Mouse (Mus musculus) CD4-positive helper T cell, adult 2 months (primary cell): ENCODE measurements around the gene Zfp385a.

Experiments
- DNase-seq: peaks from one replicate; pipeline ENCODE4 v3.0.0-alpha.2; 2012; ENCODE audit warnings: low read depth, missing footprints, low spot score

Zfp385a gene

GRCm38 (mm10) chr15:103336996-103337667 lies 2.8 kb downstream of the Zfp385a start:
- DNase-seq, result no peak

GRCm38 (mm10) chr15:103335488-103336235 lies 4.2 kb downstream of the Zfp385a start:
- no peak for DNase-seq

DNA sequence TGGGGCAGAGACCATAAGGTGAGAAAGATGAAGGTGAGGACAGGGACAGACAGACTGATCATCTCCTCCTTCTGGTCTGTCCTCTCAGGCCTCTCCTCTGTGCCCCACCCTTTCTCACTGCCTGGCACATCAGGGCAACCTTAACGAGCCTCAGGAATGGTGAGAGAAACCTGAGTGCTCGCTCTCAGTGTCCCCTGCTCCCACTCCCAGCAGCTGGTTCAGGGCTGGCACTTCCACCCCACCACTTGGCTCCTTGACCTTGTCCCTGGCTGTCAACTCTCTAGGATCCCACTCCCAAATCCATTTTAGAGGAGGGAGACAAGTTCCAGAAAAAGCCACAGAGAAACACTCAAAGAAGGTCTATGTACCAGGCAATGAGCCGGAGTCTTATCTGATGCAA lies 4.9 kb downstream of the Zfp385a start:
- no peak for DNase-seq

DNA sequence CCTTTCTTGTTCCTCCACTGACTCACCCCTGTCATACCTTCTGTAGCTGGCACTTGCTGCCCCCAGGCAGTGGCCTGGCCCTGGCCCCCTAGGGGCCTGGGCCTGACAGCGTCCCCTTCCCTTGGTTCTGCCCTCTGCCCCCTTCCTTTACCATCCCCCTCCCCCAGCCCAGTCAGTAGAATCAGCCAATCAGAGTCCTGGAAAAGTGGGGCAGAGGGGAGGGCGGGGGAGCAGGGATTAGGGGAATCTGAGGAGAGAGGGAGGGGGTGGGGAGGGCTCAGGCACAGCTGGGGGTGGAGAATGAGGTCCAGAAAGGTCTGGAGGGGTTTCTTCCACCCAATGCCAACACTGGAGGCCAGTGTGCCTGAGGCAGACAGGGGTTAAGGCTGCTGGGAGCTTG lies 5.7 kb downstream of the Zfp385a start:
- DNase-seq, result no peak

DNA sequence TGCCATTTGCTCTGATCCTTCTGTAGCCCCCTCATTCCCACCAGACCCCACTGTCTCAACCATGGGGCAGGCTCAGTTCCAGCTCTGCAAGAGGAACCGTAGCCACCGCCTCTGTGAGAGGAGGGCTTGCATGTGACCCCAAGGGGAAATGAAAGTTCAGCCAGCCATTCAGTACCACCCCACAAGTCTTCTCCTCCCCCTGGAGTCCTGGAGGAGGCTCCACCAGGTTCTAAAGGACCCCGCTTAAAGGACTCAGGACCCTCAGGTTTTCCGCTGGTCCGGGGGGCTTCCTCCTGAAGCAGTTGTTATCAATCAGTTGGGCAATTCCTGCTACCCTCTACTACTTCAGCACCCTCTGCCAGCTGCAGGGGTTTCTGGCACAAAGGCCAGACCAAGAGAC lies 6.2 kb downstream of the Zfp385a start:
- DNase-seq, result no peak

GRCm38 (mm10) chr15:103333081-103333615 lies 6.7 kb downstream of the Zfp385a start:
- DNase-seq, result no peak

DNA sequence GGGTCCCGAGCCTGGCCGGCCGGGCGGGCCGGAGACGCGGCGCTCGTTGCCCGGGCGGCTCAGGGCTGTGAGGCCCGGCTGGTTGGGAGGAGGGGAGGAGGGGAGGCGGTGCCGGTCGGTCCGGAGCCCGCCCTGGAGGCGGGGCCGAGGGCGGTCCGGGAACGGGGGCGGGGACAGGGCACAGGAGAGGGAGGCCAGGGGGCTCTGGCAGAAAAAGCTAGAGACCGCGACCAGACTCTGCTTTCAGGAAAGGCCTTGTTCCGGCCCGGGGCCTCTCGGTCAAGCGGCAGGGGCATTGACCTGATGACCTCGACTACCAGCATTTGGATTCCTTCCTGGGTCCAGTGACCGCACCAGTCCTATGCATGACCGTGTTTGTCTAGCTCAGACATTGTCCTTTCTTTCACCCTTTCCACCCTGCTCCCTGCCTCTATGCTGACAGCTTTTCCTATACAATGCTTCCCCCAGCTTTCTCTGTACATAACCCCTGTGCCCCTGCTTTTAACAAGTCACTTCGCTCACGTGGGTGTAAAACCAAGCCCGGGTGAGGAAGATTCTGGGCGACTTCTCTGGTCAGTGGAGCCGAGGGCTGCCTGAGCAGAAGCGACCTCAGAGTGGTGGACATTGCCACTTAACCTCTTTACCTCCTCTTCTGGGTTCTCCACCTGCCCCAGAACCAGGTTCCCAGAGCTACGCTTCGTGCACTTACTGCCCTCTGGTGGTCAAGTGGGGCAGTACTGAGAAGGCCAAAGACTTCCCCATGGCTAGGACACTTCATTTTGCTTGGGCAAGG lies 16.2 kb downstream of the Zfp385a start:
- peak; percentile 77 for DNase-seq

DNA sequence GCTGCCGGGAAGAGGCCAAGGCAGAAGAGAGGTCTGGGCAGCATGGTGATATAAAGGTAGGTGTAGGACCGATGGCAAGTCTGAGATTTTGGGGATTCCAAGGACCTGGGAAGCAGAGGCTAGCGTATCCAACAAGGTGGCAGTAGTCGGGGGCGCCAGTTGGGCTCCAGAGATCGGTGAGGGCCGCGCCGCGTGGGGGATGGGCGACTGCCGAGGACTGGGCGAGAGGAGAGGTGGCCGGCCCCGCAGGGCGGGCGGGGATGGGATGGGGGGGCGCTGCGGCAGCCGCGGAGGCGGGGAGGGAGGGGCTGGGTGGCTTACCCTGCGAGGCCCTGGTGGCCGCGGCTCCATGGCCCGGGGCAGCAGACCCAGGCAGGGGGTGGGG lies 16.8 kb downstream of the Zfp385a start:
- no peak for DNase-seq

- DNase-seq, result no peak
Measured at GRCm38 (mm10) chr15:103322396-103322795, 17.5 kb downstream of the Zfp385a start.

- no peak for DNase-seq
Measured at GRCm38 (mm10) chr15:103321076-103321475, 18.8 kb downstream of the Zfp385a start.

- no peak for DNase-seq
Measured at GRCm38 (mm10) chr15:103318201-103318816, 21.6 kb downstream of the Zfp385a start.

GRCm38 (mm10) chr15:103317731-103318130 lies 22.2 kb downstream of the Zfp385a start:
- no peak for DNase-seq

DNA sequence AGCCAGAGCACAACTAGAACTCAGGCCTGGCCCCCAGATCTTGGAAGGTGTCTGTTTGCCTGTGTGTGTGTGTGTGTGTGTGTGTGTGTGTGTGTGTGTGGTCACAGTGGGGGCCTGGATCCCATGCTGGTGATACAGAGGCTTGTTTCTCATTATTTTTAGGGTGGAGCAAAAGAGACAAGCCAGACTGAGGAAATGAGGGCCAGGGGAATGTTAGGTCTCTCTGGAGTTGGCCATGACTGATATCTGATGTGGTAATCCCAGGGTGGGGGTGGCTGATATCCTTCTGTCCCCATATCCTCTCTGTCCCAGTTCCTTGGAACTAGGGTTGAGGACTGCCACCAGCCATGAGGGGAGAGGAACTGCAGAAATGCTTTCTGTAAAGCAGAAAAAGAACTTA lies 22.8 kb downstream of the Zfp385a start:
- DNase-seq, result no peak

GRCm38 (mm10) chr15:103315979-103316776 lies 23.7 kb downstream of the Zfp385a start:
- DNase-seq, result no peak

GRCm38 (mm10) chr15:103315011-103315502 lies 24.8 kb downstream of the Zfp385a start:
- no peak for DNase-seq

GRCm38 (mm10) chr15:103314181-103314580 lies 25.7 kb downstream of the Zfp385a start:
- DNase-seq, result no peak

DNA sequence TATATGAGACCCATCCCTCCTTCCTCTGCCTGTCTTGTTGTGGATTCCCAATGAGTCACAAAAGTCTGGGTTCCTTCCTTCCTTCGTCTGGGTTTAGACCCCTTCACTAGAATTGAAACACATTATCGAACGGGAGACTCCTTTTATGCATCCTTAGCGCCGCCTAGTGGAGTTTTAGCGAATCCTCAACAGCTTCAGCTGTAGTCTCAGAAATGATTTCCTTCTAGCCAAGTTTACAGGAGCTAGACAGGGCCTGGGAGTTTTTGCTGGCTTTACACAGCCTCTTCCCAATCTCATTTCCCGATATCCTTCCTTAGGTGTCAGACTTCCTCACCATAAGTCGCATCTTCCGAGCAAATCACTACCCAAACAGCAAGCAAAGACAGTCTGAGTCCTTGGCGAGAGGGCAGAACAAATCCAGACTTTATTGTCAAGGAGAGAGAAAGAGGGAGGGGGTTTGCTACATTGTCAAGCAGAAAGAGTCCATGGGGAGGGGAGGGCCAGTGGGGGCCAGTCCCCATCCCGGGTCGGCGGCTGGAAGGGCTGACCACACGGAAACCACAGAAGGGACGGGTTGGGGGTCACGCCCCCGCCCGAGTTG lies 26.3 kb downstream of the Zfp385a start:
- peak; percentile 60 for DNase-seq

GRCm38 (mm10) chr15:103310365-103310910 lies 29.5 kb downstream of the Zfp385a start, which contains the start of gene Gpr84:
TSS of gene Gpr84 (minus strand) at chr15:103310612.
- no peak for DNase-seq

DNA sequence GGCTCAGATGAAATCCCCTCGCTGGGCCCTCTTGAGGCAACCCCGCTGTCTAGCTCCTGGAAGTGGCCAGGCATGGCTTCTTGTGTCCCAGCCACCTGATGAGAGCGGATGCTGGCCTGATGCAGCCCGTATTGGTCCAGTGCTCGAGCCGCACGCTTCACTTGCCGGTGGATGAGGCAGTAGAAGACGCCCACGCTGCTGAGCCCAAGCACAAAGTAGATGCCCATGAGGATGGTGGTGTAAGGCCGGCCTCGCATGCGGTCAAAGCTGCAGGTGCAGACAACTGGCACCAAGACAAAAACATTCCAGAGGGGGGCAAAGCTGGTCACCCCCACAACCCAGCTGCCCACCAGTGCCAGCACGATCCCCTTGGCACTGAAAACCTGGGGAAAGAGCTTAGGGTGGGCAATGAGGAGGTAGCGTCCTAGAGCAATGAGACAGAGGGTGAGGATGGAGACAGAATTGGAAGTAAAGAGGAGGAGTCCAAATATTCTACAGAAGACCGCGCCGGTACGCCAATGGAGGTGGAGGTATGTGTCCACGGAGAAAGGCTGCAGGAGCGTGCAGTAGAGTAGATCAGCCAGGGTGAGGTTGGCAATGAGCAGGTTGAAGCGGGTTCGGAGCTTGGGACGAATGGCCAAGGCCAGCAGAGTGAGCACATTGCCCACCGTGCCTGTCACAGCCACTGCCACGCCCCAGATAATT lies 30.9 kb downstream of the Zfp385a start:
- no peak for DNase-seq
